Mouse (Mus musculus) megakaryocyte, adult 5-6 weeks (primary cell): ENCODE measurements around the gene Dnmt1. TPM values are rescaled to one million over a fixed set of nuclear protein-coding genes. Genes with fewer than 3 reads are reported as not detected.

Experiments used
- ATAC-seq: 2 replicates; pipeline ENCODE4 v1.8.0; 2016; ENCODE audit warnings: mild to moderate bottlenecking, inconsistent platforms; ENCODE audit not compliant: poor library complexity, severe bottlenecking
- total RNA-seq, 2 experiments: library from RNA; stranded (forward) in 1 of 2; stranded (reverse) in 1 of 2; fragments of 153-499, 151-499 nt in 1 of 2; fragments of 221-1000, 200-1000 nt in 1 of 2; gene quantifications; 2 replicates each; pipeline versions ENCODE4 v1.2.3 to v1.2.4; 2015 to 2017

Gene Dnmt1
- total RNA-seq, 2 experiments from 2014 or later, result 85.4 to 165 TPM

DNA sequence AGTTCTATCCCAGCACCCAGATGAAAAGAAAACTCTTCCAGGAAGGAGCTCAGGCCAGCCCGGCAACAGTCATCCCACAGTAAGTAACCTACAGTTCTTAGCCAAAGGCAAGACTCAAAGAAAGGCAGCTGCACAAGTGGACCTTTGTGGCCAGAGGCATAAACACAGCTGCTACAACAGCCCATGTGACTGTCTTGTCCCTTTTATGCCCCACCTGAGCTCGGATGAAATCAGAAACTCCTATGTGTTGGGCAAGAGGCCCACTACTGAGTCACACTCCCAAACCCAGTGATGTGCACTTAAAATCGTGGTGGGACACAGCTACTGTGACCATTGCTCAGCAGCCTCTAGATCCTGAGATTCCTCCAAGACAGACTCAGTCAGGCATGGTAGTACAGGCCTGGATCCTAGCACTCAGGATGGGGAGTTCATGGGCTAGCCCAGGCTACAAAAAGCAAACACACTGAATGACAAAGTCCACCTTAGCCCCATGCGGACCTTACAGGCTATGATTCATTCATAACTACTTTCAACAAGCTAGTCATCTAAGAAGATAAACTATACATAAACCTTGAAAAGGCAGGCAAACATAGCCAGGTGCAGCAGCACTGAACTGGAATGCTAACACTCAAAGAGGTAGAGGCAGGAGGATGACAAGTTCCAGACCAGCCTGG, 14.9 kb downstream of the Dnmt1 start:
- ATAC-seq, result no peak

GRCm38 (mm10) chr9:20943911-20944310, 15.8 kb downstream of the Dnmt1 start:
- no peak for ATAC-seq

DNA sequence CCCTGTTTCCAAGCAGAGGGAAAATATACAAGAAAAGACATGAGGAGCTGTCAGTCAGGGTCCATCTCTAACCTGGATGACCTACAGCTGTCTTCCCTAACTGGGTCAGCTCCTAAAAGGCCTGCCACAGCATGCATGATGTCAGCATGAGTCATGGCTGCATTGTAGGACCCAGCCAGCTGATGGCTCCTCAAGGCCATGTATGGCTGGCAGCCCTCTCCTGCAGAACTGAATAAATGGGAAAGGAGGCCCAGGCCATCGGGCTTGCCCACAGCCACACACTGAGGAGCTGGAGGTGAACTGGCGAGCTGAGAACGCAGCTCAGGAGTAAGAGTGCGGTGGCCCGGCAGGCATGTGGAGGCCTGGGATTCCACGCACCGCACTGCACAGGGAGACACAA, 16.3 kb downstream of the Dnmt1 start:
- ATAC-seq, result no peak

DNA sequence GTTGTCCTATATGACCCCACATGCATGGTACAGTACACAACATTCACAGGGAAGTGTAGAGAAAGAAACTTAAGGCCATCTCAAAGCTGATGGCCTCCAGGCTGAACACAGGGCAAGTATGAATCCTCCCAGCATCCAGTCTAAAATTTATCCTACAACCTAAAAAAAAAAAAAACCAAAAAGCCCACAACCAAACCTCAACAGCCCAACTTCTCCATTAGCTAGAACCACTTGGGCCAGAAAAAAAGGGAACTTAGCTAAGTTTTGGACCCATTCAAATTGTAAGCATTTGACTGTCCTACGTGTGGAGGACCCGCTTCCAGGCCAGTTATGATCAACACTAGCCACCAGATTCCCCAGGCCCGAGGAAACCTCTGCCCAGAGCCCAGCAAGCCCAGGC, 36.4 kb downstream of the Dnmt1 start:
- no peak for ATAC-seq

- ATAC-seq, result peak; percentile 78
Observed at GRCm38 (mm10) chr9:20916160-20916559, 43.5 kb downstream of the Dnmt1 start.

GRCm38 (mm10) chr9:20909948-20910347, 49.7 kb downstream of the Dnmt1 start:
- ATAC-seq, result no peak

DNA sequence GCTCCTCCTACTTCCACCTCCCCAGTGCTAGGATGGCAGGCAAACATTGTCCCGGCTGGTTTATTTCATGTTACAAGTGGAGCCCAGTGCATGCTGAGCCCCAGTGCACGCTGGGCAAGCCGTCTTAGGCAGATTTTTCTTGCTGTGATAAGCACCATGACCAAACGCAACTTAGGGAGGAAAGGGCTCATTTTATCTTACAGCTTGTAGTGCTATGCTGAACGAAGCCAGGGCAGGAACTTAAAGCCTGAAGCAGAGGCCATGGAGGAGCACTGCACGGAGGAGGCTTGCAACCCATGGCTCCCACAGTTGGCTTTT, 57.6 kb downstream of the Dnmt1 start:
- no peak for ATAC-seq

- peak; percentile 41; the same call in 1 of the 2 replicates for ATAC-seq
Observed at GRCm38 (mm10) chr9:20901466-20902173, 58.1 kb downstream of the Dnmt1 start.

DNA sequence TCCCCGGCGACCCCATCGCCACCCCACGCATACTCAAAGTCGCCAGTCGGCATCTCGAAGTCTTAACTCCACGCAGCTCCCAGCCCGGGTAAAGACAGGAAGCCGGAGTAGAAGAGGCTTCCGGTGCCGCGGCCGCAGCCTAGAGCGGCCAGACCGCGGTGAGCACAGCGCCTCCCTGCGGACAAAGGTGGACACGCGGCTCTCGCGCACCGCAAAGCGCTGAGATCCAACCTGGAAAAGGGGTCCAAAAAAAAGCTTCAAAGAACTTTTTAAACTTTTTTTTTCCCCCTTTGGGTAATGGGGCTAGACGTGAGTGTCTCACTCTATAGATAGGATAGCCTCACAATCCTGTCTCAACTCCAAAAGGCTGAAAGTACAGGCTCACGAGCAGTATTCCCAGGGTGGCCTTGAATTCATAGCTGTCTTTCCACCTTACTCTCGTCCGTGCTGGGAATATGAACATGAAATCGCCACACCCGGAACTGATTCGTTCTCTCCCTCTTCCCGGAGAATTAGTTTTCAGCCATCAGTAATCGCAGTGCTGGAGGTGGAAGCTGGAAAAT, 61.1 kb downstream of the Dnmt1 start, which contains the start of gene Eif3g:
Eif3g (minus strand) TSS at position 113 of the 563 bp plus-strand sequence.
- peak; percentile 96 for ATAC-seq

- ATAC-seq, result 0 out of 2 replicates have a peak, but pooled peaks have one; percentile 8
Observed at GRCm38 (mm10) chr9:20897736-20898510, 61.8 kb downstream of the Dnmt1 start.

DNA sequence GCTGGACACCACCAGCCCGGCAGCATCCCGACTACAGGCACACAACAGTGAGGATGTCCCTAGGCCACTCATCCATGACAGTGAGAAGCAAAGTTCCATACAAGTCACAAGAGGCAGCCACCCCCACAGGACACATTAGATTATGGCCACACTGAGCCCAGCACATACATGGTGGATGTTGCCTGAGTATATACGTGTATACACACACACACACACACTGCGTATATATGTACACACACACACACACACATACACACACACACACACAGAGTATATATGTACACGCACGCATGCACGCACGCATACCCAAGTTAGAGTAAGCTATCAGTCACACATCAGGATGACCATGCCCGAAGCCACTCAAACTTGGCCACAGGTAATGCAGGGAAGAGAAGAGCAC, 64.3 kb downstream of the Dnmt1 start:
- no peak for ATAC-seq

DNA sequence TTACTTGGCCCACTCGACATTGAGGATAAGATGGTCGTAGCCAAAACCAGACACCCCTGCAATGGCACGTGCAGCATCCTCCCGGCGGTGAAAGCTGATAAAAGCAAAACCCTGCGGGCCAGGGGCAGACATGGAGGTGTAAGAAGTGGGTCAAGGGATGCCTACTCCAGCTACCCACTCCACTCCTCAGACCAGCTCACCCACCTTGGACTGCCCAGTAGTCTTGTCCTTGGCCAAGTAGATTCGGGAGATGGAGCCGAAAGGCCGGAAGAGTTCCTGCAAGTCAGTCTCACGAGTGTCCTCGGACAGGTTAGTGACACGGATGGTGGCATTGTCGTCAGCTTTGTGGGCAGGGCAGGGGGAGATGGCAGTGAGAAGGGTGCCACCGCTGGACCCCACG, 65.1 kb downstream of the Dnmt1 start:
- ATAC-seq, result no peak

DNA sequence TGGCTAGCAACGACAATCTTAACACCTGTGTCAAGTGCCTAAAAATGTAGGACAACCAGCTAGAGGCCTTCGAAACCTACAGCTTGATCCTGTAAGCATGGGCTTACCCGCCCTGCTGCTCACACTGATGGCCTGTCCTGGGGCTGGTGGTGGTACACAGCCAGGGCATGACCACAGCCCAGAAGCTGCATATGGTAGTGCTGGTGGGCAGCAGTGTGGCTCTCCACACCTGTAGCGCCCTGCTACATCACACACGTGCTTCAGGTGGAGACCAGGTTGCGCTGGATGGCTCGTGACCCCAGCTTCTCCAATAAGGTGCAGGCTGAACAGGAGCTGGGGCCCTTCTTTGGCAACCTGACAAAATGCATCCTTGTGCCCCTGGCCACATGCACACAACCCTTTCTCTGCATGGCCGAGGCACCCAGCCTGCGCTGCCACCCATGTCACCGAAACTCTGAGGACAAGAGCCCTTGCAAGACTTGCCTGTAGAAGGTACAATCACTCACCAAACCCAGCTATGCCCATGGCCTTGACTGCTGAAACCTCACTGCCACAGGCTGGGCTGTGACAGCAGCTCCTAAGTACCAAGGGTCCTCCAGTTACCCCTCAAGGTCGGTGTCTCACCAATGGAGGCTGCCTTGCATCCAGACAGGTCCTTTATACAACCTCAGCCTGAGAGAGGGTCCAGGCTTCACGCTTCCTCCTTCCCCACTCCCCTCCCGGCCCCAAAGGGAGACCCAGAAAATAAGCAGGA, 65.9 kb downstream of the Dnmt1 start:
- ATAC-seq, result no peak

DNA sequence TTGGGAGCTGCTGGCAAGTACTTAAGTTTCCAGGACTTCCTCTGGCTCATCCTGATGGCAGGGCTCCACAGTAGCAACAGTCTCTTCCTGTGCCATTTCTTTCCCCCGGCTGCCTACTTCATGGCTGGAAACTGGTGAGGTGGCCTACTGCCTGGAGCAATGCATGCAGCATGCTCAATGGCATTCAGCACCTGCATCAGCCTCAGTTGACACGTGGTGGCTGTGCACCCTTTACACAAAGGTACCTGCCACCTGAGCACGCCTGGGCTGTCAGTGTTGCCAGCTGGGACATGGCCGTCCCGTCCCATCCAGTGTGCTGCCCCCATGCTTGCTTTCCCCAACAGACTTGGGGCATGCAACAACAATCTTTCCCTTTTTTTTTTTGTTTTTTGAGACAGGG, 66.6 kb downstream of the Dnmt1 start:
- ATAC-seq, result no peak

GRCm38 (mm10) chr9:20892104-20892653, 67.5 kb downstream of the Dnmt1 start:
- ATAC-seq, result no peak

DNA sequence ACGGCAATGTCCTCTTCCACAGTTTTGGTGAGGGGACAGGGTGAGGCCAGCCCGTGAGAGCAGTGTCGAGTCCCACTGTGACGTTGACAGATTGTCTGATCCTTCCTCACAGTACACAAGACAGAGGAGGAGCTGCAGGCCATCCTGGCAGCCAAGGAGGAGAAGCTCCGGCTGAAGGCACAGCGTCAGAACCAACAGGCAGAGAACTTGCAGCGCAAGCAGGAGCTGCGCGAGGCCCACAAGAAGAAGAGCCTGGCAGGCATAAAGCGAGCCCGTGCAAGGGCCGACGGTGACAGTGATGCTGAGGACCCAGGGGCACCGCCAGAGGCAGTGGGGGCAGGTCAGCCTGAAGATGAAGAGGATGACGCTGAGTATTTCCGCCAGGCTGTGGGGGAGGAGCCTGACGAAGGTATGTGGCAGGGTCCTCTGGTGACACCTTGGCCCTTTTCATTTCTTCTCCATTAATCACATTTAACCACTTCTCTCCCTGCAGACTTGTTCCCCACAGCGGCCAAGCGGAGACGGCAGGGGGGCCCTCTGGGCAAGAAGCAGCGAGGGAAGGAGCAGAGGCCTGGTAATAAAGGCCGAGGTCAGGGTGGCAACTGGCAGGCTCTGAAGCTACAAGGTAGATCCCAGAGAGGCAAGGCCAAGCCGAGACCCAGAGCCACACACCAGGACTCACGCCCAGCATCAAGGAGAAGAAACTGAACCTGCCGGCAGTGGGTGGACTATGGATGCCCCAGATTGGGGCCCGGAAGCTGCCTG, 68.2 kb downstream of the Dnmt1 start:
- no peak for ATAC-seq

DNA sequence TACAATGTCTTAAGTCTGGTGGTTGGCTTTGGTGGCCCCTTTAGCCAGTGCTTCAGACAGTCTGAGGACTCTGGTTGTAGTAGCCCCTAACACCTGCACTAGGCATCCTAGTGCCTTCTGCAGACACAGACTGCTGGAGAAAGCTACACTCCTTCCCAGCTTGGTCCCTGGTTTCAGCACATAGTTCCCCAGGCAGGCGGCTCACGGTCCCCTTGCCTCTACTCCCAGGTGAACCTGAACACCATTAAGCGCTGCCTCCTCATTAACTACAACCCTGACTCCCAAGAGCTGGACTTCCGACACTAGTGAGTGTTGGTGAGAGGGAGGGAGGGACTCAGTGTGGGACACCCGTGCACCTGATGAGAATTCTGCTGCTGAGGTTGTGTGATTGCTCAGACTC, 69.3 kb downstream of the Dnmt1 start:
- no peak for ATAC-seq

DNA sequence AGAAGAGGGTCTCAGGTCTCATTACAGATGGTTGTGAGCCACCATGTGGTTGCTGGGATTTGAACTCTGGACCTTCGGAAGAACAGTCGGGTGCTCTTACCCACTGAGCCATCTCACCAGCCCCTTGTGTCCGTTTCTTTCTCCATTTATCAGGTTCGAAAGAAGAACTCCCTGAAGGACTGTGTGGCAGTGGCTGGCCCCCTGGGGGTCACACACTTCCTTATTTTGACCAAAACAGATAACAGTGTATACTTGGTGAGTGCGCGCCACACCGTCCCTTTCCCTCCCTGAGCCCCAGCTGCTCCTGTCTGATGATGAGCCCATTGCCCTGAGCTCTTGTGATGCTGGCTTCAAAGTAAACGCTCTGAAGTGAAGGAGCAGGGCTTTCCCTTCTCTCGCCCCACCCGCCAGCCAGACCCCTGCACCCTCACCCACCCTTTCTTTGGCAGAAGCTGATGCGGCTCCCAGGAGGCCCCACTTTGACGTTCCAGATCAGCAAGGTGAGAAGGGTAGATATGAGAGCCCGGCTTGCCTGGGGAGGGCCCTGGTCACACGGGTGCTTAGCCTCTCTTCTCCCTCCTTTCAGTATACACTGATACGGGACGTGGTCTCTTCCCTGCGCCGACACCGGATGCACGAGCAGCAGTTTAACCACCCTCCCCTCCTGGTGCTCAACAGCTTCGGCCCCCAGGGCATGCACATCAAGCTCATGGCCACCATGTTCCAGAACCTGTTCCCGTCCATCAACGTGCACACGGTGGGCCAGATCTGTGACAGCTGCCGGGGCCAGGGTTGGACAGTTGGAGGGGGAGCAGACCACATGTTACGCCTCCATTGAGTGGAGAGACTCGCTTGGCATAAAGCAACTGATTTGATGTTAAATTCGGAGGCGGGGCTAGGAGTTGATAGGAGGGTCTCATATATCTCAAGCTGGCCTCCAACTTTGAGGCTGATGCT, 70.2 kb downstream of the Dnmt1 start:
- no peak for ATAC-seq

- no peak for ATAC-seq
Observed at GRCm38 (mm10) chr9:20888386-20888765, 71.3 kb downstream of the Dnmt1 start.
